Mouse (Mus musculus): ENCODE data around the gene Skap1. TPM values are rescaled to one million over a fixed set of nuclear protein-coding genes. Genes with fewer than 3 reads are reported as not detected.

Gene Skap1
- polyA plus RNA-seq, 1 experiment from 2014 or later: 2.5 TPM

GRCm38 (mm10) chr11:96441546-96442185 is 22.7 kb upstream of the Skap1 start:
- WGBS: 55% methylated on average over 12 of the region's 12 CpGs
- Histone ChIP-seq H3K4me1 (peaks cover 9% of the 10 kb centered on the region; the same call in 1 of the 2 replicates), H3K27ac (no peak overlapping the region), H3K9me3 (replicated peaks) (no peaks in the 10 kb centered on the region), H3K4me2 (no peak overlapping the region), H3K27me3 (no peaks in the 10 kb centered on the region), H3K4me3 (no peak overlapping the region), H3K36me3 (ENCODE audit: poor library complexity, severe bottlenecking) (no peaks in the 10 kb centered on the region), H3K9ac (no peak overlapping the region)
- no peak for ATAC-seq

- 78% methylated on average over 5 of the region's 5 CpGs for whole genome bisulfite sequencing
Measured at GRCm38 (mm10) chr11:96442468-96442867, 21.9 kb upstream of the Skap1 start.

GRCm38 (mm10) chr11:96447931-96448330 is 16.5 kb upstream of the Skap1 start:
- Histone ChIP-seq H3K4me2 (no peak overlapping the region), H3K4me3 (no peak overlapping the region), H3K9me3 (replicated peaks) (no peaks in the 10 kb centered on the region), H3K36me3 (ENCODE audit: poor library complexity, severe bottlenecking) (no peaks in the 10 kb centered on the region), H3K27me3 (no peaks in the 10 kb centered on the region), H3K4me1 (no peaks in the 10 kb centered on the region), H3K9ac (no peak overlapping the region), H3K27ac (no peak overlapping the region)
- WGBS: 76% methylated on average over 24 of the region's 24 CpGs
- no peak for ATAC-seq

More at GRCm38 (mm10) chr11:96442468-96442867, 21.9 kb upstream of the Skap1 start:
- H3K4me1 ChIP-seq: peaks cover 9% of the 10 kb centered on the region; the same call in 1 of the 2 replicates
- no peak overlapping the region for H3K9ac ChIP-seq
- H3K4me3 ChIP-seq: no peak overlapping the region
- no peak for ATAC-seq
- no peaks in the 10 kb centered on the region for H3K9me3 ChIP-seq (replicated peaks)
- H3K27ac ChIP-seq: no peak overlapping the region
- H3K4me2 ChIP-seq: no peak overlapping the region
- H3K27me3 ChIP-seq: no peaks in the 10 kb centered on the region
- H3K36me3 ChIP-seq (ENCODE audit: poor library complexity, severe bottlenecking): no peaks in the 10 kb centered on the region

GRCm38 (mm10) chr11:96455111-96455510 is 9.3 kb upstream of the Skap1 start:
- H3K27me3 ChIP-seq: no peaks in the 10 kb centered on the region
- no peak overlapping the region; the same call in 1 of the 2 replicates for H3K27ac ChIP-seq
- ATAC-seq: no peak
- H3K36me3 ChIP-seq (ENCODE audit: poor library complexity, severe bottlenecking): no peaks in the 10 kb centered on the region
- H3K9ac ChIP-seq: no peak overlapping the region
- H3K4me3 ChIP-seq: no peak overlapping the region
- WGBS: 87% methylated on average over 5 of the region's 5 CpGs
- peaks cover 21% of the 10 kb centered on the region for H3K4me1 ChIP-seq
- H3K9me3 ChIP-seq (replicated peaks): no peaks in the 10 kb centered on the region
- no peak overlapping the region for H3K4me2 ChIP-seq

GRCm38 (mm10) chr11:96455699-96456326 is 8.6 kb upstream of the Skap1 start:
- Histone ChIP-seq H3K4me3 (no peak overlapping the region), H3K9ac (no peak overlapping the region), H3K36me3 (ENCODE audit: poor library complexity, severe bottlenecking) (no peaks in the 10 kb centered on the region), H3K9me3 (replicated peaks) (no peaks in the 10 kb centered on the region), H3K4me2 (no peak overlapping the region), H3K27ac (peak overlapping the region; percentile 82), H3K27me3 (no peaks in the 10 kb centered on the region), H3K4me1 (peaks cover 25% of the 10 kb centered on the region)
- 90% methylated on average over 6 of the region's 6 CpGs for WGBS
- no peak for ATAC-seq

GRCm38 (mm10) chr11:96456508-96457305 is 7.7 kb upstream of the Skap1 start:
- 18% methylated on average over 12 of the region's 12 CpGs for WGBS
- no peak overlapping the region for H3K9ac ChIP-seq
- peak; percentile 70 for ATAC-seq

GRCm38 (mm10) chr11:96461766-96462165 is 2.6 kb upstream of the Skap1 start:
- no peak overlapping the region for H3K4me3 ChIP-seq
- H3K4me1 ChIP-seq: peaks cover 60% of the 10 kb centered on the region
- no peak overlapping the region for H3K9ac ChIP-seq
- no peaks in the 10 kb centered on the region for H3K36me3 ChIP-seq (ENCODE audit: poor library complexity, severe bottlenecking)
- H3K9me3 ChIP-seq (replicated peaks): no peaks in the 10 kb centered on the region
- WGBS: 41% methylated on average over 4 of the region's 4 CpGs
- ATAC-seq: peak; percentile 39; the same call in 1 of the 2 replicates
- H3K27ac ChIP-seq: peak overlapping the region; percentile 77
- H3K4me2 ChIP-seq: peak overlapping the region; percentile 28; the same call in 1 of the 2 replicates
- peaks cover 22% of the 10 kb centered on the region for H3K27me3 ChIP-seq

More at GRCm38 (mm10) chr11:96456508-96457305, 7.7 kb upstream of the Skap1 start:
- Histone ChIP-seq H3K36me3 (ENCODE audit: poor library complexity, severe bottlenecking) (no peaks in the 10 kb centered on the region), H3K4me3 (no peak overlapping the region), H3K9me3 (replicated peaks) (no peaks in the 10 kb centered on the region), H3K27me3 (no peaks in the 10 kb centered on the region), H3K4me2 (0 out of 2 replicates have a peak overlapping the region, but pooled peaks have one; percentile 5), H3K4me1 (peaks cover 34% of the 10 kb centered on the region), H3K27ac (peak overlapping the region; percentile 82)

- H3K4me2 ChIP-seq: peak overlapping the region; percentile 28
- peak; percentile 84 for ATAC-seq
- no peak overlapping the region for H3K4me3 ChIP-seq
- peaks cover 58% of the 10 kb centered on the region for H3K4me1 ChIP-seq
- 7% methylated on average over 9 of the region's 9 CpGs for WGBS
- H3K27ac ChIP-seq: peak overlapping the region; percentile 77
- no peak overlapping the region for H3K9ac ChIP-seq
- H3K36me3 ChIP-seq (ENCODE audit: poor library complexity, severe bottlenecking): no peaks in the 10 kb centered on the region
- H3K27me3 ChIP-seq: peaks cover 22% of the 10 kb centered on the region
- no peaks in the 10 kb centered on the region for H3K9me3 ChIP-seq (replicated peaks)
Measured at GRCm38 (mm10) chr11:96462191-96462752, 2.1 kb upstream of the Skap1 start.

- H3K27me3 ChIP-seq: peaks cover 24% of the 10 kb centered on the region
- H3K4me3 ChIP-seq: peak overlapping the region; percentile 38
- H3K4me2 ChIP-seq: peak overlapping the region; percentile 71
- 26% methylated on average over 5 of the region's 5 CpGs for WGBS
- no peaks in the 10 kb centered on the region for H3K36me3 ChIP-seq (ENCODE audit: poor library complexity, severe bottlenecking)
- ATAC-seq: no peak
- H3K9ac ChIP-seq: peak overlapping the region; percentile 59
- peaks cover 55% of the 10 kb centered on the region for H3K4me1 ChIP-seq
- H3K9me3 ChIP-seq (replicated peaks): no peaks in the 10 kb centered on the region
- no peak overlapping the region for H3K27ac ChIP-seq
Measured at GRCm38 (mm10) chr11:96464716-96465060, 295 bp downstream of the Skap1 start.

- Histone ChIP-seq H3K4me2 (no peak overlapping the region), H3K27me3 (peaks cover 24% of the 10 kb centered on the region), H3K9ac (no peak overlapping the region), H3K9me3 (replicated peaks) (no peaks in the 10 kb centered on the region), H3K4me3 (no peak overlapping the region), H3K27ac (no peak overlapping the region), H3K4me1 (peaks cover 51% of the 10 kb centered on the region), H3K36me3 (ENCODE audit: poor library complexity, severe bottlenecking) (no peaks in the 10 kb centered on the region)
- 67% methylated on average over 10 of the region's 10 CpGs for WGBS
- ATAC-seq: no peak
Measured at GRCm38 (mm10) chr11:96465426-96466056, 1.1 kb downstream of the Skap1 start.

- ATAC-seq: no peak
- H3K4me1 ChIP-seq: peaks cover 45% of the 10 kb centered on the region
- no peak overlapping the region for H3K27ac ChIP-seq
- no peak overlapping the region for H3K9ac ChIP-seq
- H3K4me3 ChIP-seq: no peak overlapping the region
- H3K27me3 ChIP-seq: peaks cover 24% of the 10 kb centered on the region
- H3K9me3 ChIP-seq (replicated peaks): no peaks in the 10 kb centered on the region
- no peaks in the 10 kb centered on the region for H3K36me3 ChIP-seq (ENCODE audit: poor library complexity, severe bottlenecking)
- no peak overlapping the region for H3K4me2 ChIP-seq
- 12% methylated on average over 7 of the region's 7 CpGs for WGBS
Measured at GRCm38 (mm10) chr11:96466382-96466781, 2.0 kb downstream of the Skap1 start.

Data from forebrain, embryonic 13.5 days (tissue).